Mouse (Mus musculus): ENCODE results near the gene Ecel1.

- no peak for TF ChIP-seq CTCF (IDR thresholded peaks at IDR 0.05)
- no peak for TF ChIP-seq POLR2A (IDR thresholded peaks at IDR 0.05; ENCODE audit: insufficient read depth, low read depth, low read length)
Observed at GRCm38 (mm10) chr1:87103936-87104335, 52.4 kb downstream of the Ecel1 start.
